Mouse (Mus musculus) midbrain, embryonic 15.5 days (tissue): ENCODE results near the gene Mtcl1. TPM values are rescaled to one million over a fixed set of nuclear protein-coding genes. Genes with fewer than 3 reads are reported as not detected.

Experiments
- ATAC-seq: fragments of 200-750 bp; cut with Nextera tagmentation; replicated peaks from 2 replicates; pipeline ENCODE4 v1.8.0; 2017; ENCODE audit warnings: moderate TSS enrichment
- H3K27ac ChIP-seq: fragments of 300-500 bp; sonication (generic); 2 replicates; pipeline ENCODE4 v1.5.1; 2015; ENCODE audit warnings: mild to moderate bottlenecking, inconsistent platforms
- H3K27me3 ChIP-seq: fragments of 300-500 bp; sonication (generic); replicated peaks from 2 replicates; pipeline ENCODE4 v1.6.1; 2015; ENCODE audit warnings: inconsistent platforms
- H3K36me3 ChIP-seq: fragments of 300-500 bp; sonication (generic); replicated peaks from 2 replicates; pipeline ENCODE4 v1.6.1; 2015; ENCODE audit warnings: inconsistent platforms
- H3K4me1 ChIP-seq: fragments of 300-500 bp; sonication (generic); 2 replicates; pipeline ENCODE4 v1.6.1; 2015; ENCODE audit warnings: inconsistent platforms
- H3K4me2 ChIP-seq: fragments of 300-500 bp; sonication (generic); 2 replicates; pipeline ENCODE4 v1.6.1; 2015; ENCODE audit warnings: inconsistent platforms, mild to moderate bottlenecking, moderate library complexity
- H3K4me3 ChIP-seq: fragments of 300-500 bp; sonication (generic); 2 replicates; pipeline ENCODE4 v1.5.1; 2015; ENCODE audit warnings: mild to moderate bottlenecking, inconsistent platforms
- H3K9ac ChIP-seq: fragments of 300-500 bp; sonication (generic); 2 replicates; pipeline ENCODE4 v1.6.1; 2015; ENCODE audit warnings: mild to moderate bottlenecking, inconsistent platforms
- H3K9me3 ChIP-seq: fragments of 300-500 bp; sonication (generic); 2 replicates; pipeline ENCODE4 v1.6.1; 2016; ENCODE audit warnings: inconsistent platforms
- WGBS: fragments of 180-500 bp; shearing (Covaris S2); methylation state at CpG from one replicate; pipeline ENCODE4 v1.1.7; 2015; ENCODE audit warnings: mixed read lengths; 5-methylcytosine and 5-hydroxymethylcytosine counted together
- polyA plus RNA-seq: library from polyadenylated mRNA; unstranded; fragments of >200 nt; fragmentation: Nextera tagmentation; extraction: Ambion mirVana; gene quantifications from 2 replicates; pipeline ENCODE4 v1.2.1, GENCODE M21; 2015

Gene Mtcl1
- polyA plus RNA-seq, 1 experiment from 2014 or later, result 39.0 TPM

- no peak overlapping the region for H3K4me2 ChIP-seq
- peaks cover 37% of the 10 kb centered on the region for H3K4me1 ChIP-seq
- no peak overlapping the region for H3K4me3 ChIP-seq
- H3K27ac ChIP-seq, result peak overlapping the region; percentile 32; the same call in 1 of the 2 replicates
- no peaks in the 10 kb centered on the region for H3K27me3 ChIP-seq
- no peaks in the 10 kb centered on the region for H3K9me3 ChIP-seq
- H3K9ac ChIP-seq, result no peak overlapping the region
- no peaks in the 10 kb centered on the region for H3K36me3 ChIP-seq
- 0 out of 2 replicates have a peak, but pooled peaks have one; percentile 46 for ATAC-seq
- WGBS, result 41% methylated on average over 9 of the region's 9 CpGs
Measured at GRCm38 (mm10) chr17:66401596-66402265, 47.8 kb downstream of the Mtcl1 start.

- Histone ChIP-seq H3K36me3 (no peaks in the 10 kb centered on the region), H3K4me3 (no peak overlapping the region), H3K4me2 (no peak overlapping the region), H3K27me3 (no peaks in the 10 kb centered on the region), H3K9me3 (no peaks in the 10 kb centered on the region), H3K27ac (no peak overlapping the region), H3K4me1 (peaks cover 26% of the 10 kb centered on the region), H3K9ac (no peak overlapping the region)
- WGBS, result 91% methylated on average over 4 of the region's 4 CpGs
- no peak for ATAC-seq
Measured at GRCm38 (mm10) chr17:66399780-66400179, 49.8 kb downstream of the Mtcl1 start.

GRCm38 (mm10) chr17:66394571-66394970 lies 55.0 kb downstream of the Mtcl1 start:
- Histone ChIP-seq H3K4me3 (no peak overlapping the region), H3K36me3 (no peaks in the 10 kb centered on the region), H3K9ac (no peak overlapping the region), H3K4me1 (peaks cover 8% of the 10 kb centered on the region; the same call in 1 of the 2 replicates), H3K4me2 (no peak overlapping the region), H3K9me3 (no peaks in the 10 kb centered on the region), H3K27ac (no peak overlapping the region), H3K27me3 (no peaks in the 10 kb centered on the region)
- 70% methylated on average over 9 of the region's 9 CpGs for WGBS
- ATAC-seq, result no peak

GRCm38 (mm10) chr17:66388307-66388706 lies 61.2 kb downstream of the Mtcl1 start:
- Histone ChIP-seq H3K4me3 (no peak overlapping the region), H3K36me3 (0 out of 2 replicates have a peak, but pooled peaks cover 4% of the 10 kb centered on the region), H3K4me2 (no peak overlapping the region), H3K9ac (no peak overlapping the region), H3K27ac (no peak overlapping the region), H3K4me1 (peaks cover 3% of the 10 kb centered on the region; the same call in 1 of the 2 replicates), H3K9me3 (no peaks in the 10 kb centered on the region), H3K27me3 (no peaks in the 10 kb centered on the region)
- 83% methylated on average over 4 of the region's 4 CpGs for WGBS
- ATAC-seq, result no peak

GRCm38 (mm10) chr17:66381338-66381737 lies 68.2 kb downstream of the Mtcl1 start:
- no peak overlapping the region for H3K9ac ChIP-seq
- no peaks in the 10 kb centered on the region for H3K4me1 ChIP-seq
- H3K27me3 ChIP-seq, result no peaks in the 10 kb centered on the region
- no peak overlapping the region for H3K4me3 ChIP-seq
- 72% methylated on average over 6 of the region's 6 CpGs for WGBS
- H3K4me2 ChIP-seq, result no peak overlapping the region
- H3K36me3 ChIP-seq, result 0 out of 2 replicates have a peak, but pooled peaks cover 4% of the 10 kb centered on the region
- no peak overlapping the region for H3K27ac ChIP-seq
- H3K9me3 ChIP-seq, result no peaks in the 10 kb centered on the region
- ATAC-seq, result no peak

GRCm38 (mm10) chr17:66379900-66380857 lies 69.4 kb downstream of the Mtcl1 start:
- WGBS, result 95% methylated on average over 22 of the region's 22 CpGs

GRCm38 (mm10) chr17:66379308-66379707 lies 70.2 kb downstream of the Mtcl1 start:
- no peaks in the 10 kb centered on the region for H3K27me3 ChIP-seq
- no peaks in the 10 kb centered on the region for H3K4me1 ChIP-seq
- H3K4me2 ChIP-seq, result no peak overlapping the region
- 94% methylated on average over 24 of the region's 24 CpGs for WGBS
- H3K9me3 ChIP-seq, result no peaks in the 10 kb centered on the region
- H3K9ac ChIP-seq, result no peak overlapping the region
- H3K4me3 ChIP-seq, result no peak overlapping the region
- H3K36me3 ChIP-seq, result no peaks in the 10 kb centered on the region
- no peak overlapping the region for H3K27ac ChIP-seq
- ATAC-seq, result no peak

More at GRCm38 (mm10) chr17:66379900-66380857, 69.4 kb downstream of the Mtcl1 start:
- no peak for ATAC-seq
- Histone ChIP-seq H3K9me3 (no peaks in the 10 kb centered on the region), H3K4me3 (no peak overlapping the region), H3K27ac (no peak overlapping the region), H3K4me2 (no peak overlapping the region), H3K27me3 (no peaks in the 10 kb centered on the region), H3K4me1 (no peaks in the 10 kb centered on the region), H3K9ac (no peak overlapping the region), H3K36me3 (0 out of 2 replicates have a peak, but pooled peaks cover 4% of the 10 kb centered on the region)

GRCm38 (mm10) chr17:66378127-66378526 lies 71.4 kb downstream of the Mtcl1 start:
- no peak overlapping the region for H3K27ac ChIP-seq
- no peak for ATAC-seq
- no peaks in the 10 kb centered on the region for H3K4me1 ChIP-seq
- H3K9ac ChIP-seq, result no peak overlapping the region
- no peak overlapping the region for H3K4me2 ChIP-seq
- H3K4me3 ChIP-seq, result no peak overlapping the region
- no peaks in the 10 kb centered on the region for H3K27me3 ChIP-seq
- no peaks in the 10 kb centered on the region for H3K36me3 ChIP-seq
- WGBS, result 88% methylated on average over 17 of the region's 17 CpGs
- no peaks in the 10 kb centered on the region for H3K9me3 ChIP-seq

GRCm38 (mm10) chr17:66374633-66375272 lies 74.8 kb downstream of the Mtcl1 start:
- ATAC-seq, result no peak
- Histone ChIP-seq H3K4me1 (no peaks in the 10 kb centered on the region), H3K9me3 (no peaks in the 10 kb centered on the region), H3K27me3 (no peaks in the 10 kb centered on the region), H3K9ac (no peak overlapping the region), H3K27ac (no peak overlapping the region), H3K4me2 (no peak overlapping the region), H3K36me3 (no peaks in the 10 kb centered on the region), H3K4me3 (no peak overlapping the region)
- WGBS, result 54% methylated on average over 14 of the region's 14 CpGs

GRCm38 (mm10) chr17:66370867-66371266 lies 78.7 kb downstream of the Mtcl1 start:
- Histone ChIP-seq H3K9ac (no peak overlapping the region), H3K9me3 (no peaks in the 10 kb centered on the region), H3K4me2 (no peak overlapping the region), H3K36me3 (no peaks in the 10 kb centered on the region), H3K27me3 (no peaks in the 10 kb centered on the region), H3K4me3 (no peak overlapping the region), H3K27ac (no peak overlapping the region), H3K4me1 (no peaks in the 10 kb centered on the region)
- no peak for ATAC-seq
- WGBS, result 94% methylated on average over 9 of the region's 9 CpGs

- WGBS, result 72% methylated on average over 6 of the region's 6 CpGs
- Histone ChIP-seq H3K9ac (no peak overlapping the region), H3K27me3 (no peaks in the 10 kb centered on the region), H3K9me3 (no peaks in the 10 kb centered on the region), H3K4me3 (no peak overlapping the region), H3K4me1 (no peaks in the 10 kb centered on the region), H3K27ac (no peak overlapping the region), H3K4me2 (no peak overlapping the region), H3K36me3 (no peaks in the 10 kb centered on the region)
- no peak for ATAC-seq
Measured at GRCm38 (mm10) chr17:66369777-66370176, 79.8 kb downstream of the Mtcl1 start.

- no peak overlapping the region for H3K4me3 ChIP-seq
- H3K9me3 ChIP-seq, result no peaks in the 10 kb centered on the region
- H3K27ac ChIP-seq, result no peak overlapping the region
- H3K9ac ChIP-seq, result no peak overlapping the region
- no peak for ATAC-seq
- no peaks in the 10 kb centered on the region for H3K27me3 ChIP-seq
- no peaks in the 10 kb centered on the region for H3K36me3 ChIP-seq
- H3K4me2 ChIP-seq, result no peak overlapping the region
- 87% methylated on average over 11 of the region's 11 CpGs for WGBS
- H3K4me1 ChIP-seq, result no peaks in the 10 kb centered on the region
Measured at GRCm38 (mm10) chr17:66368127-66368526, 81.4 kb downstream of the Mtcl1 start.
